Mouse (Mus musculus) neutrophil, adult 59 days (primary cell): ENCODE results near the gene Zdhhc21. TPM values are rescaled to one million over a fixed set of nuclear protein-coding genes. Genes with fewer than 3 reads are reported as not detected.

Experiments used
- total RNA-seq, 2 experiments: library from RNA; stranded (reverse); gene quantifications; 1 replicate in 1 of 2; 2 replicates in 1 of 2; pipeline ENCODE4 v1.2.4; 2023

The Zdhhc21 gene
- 10 to 100 TPM; 11.9 to 18.4 TPM for total RNA-seq

DNA sequence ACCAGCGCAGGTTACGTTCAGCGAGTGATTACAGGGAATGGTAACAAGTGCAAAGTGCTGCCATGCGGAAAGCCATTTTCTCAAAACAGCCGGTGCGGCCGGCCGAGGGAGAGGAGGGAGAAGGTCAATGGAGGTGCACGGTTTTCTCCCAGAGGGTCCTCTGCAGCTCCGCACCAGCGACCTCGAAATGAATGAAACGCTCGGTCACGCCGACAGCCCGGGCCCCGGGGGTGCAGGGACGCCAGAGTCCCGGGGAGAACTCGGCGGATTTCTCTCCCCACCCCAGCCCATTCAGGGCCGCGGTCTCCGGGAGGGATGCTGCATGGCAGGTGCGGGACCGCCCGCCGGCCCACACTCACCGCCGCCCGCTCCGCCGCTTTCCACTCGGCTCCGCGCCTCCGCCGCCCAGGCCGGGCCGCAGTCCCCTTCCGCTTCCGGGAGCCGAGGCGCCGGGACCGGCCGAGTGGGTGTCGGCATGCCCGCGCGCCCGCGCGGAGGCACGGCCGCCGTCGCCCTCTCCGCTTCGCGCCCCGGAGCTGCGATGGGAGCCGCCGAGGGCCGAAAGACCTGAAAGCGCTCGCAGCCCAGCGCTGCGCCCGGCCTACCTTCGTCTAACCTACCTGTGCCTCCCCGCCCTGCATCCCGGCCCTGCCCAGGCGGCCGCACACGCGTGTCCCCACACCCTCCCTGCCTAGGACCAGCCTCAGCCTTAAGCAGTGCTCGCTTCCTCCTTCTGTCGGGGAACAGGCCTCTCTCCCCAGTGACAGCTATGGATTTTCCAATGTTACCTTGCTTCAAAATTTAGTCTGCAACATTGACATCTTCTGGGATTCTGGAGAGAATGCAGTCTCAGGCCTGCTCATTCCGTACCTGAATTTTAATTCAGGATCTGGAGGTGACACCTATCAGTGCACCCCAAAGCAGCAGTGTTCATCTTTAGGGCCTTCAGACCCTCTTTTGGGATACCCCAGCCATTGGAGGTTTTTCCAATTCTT is at the start of gene Zdhhc21:
Zdhhc21 (minus strand) TSS at position 828 of the 995 bp plus-strand sequence.

DNA sequence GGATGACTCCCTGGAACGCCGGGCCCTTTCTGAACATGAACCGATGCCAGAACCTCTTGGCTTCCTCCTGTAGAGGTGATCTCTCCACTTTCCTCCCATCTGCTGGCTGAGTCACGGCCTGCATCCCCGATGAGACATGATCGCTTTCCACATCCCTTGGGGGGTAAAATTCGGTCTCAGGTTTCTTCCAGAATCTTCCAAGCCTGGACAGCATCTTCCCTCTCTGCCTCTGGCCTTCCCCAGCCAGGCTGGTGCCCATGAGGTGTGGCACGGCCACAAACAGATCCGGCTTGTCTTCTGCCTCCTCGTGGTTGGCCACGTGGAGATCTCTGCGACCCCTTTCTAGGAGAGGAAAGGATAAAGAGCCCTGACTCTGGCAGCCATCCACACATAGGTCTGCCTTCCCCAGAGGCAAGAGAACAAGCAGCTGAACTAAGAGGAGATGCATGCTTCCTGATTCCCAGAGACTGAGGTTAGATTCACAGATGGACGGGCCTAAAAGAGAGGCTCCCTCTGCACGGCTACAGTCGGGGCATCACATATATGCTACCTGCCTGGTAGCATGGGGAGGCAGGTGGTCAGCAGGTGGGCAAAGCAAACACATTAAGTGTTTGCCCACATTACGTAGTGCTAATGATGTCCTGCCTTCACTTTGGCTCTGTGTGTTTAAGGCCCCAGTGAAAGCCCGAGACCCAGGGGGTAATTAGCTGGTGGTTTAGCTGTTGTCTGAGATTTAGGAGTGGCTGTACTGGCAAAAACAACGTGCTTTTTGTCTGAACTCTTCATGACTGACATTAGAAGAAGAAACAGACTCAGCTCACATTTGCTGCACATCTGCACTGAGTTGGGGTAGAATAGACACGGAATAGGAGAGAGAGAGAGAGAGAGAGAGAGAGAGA is 25.1 kb upstream of the Zdhhc21 start, which contains the start of gene Cer1:
Cer1 (minus strand) TSS at position 513 of the 899 bp plus-strand sequence.

Other genes starting within 250 kb of the Zdhhc21 start
- under 1 TPM; 0.22 to 0.49 TPM for gene Nfib, start 154.2 kb downstream of the Zdhhc21 start, total RNA-seq
- gene Cer1, start 25.2 kb upstream of the Zdhhc21 start, total RNA-seq: not detected
- gene Frem1, start 192.4 kb upstream of the Zdhhc21 start, total RNA-seq: not detected